Mouse (Mus musculus) myocyte (in vitro differentiated cells): ENCODE measurements at regions not wholly inside any gene's neighbourhood (a gene's known extent, or its start where the extent isn't known, plus 50 kb on each side); places are given as distances from the start of the nearest gene placed in this dataset.

Experiments used
- CEBPB ChIP-seq: IDR thresholded peaks from 2 replicates; pipeline ENCODE4 v1.6.1; 2011; ENCODE audit warnings: mild to moderate bottlenecking, moderate library complexity; ENCODE audit not compliant: poor library complexity, insufficient read depth, severe bottlenecking
- E2F4 ChIP-seq: IDR thresholded peaks from one replicate; pipeline ENCODE4 v1.6.1; 2011; ENCODE audit warnings: mild to moderate bottlenecking, control low read depth, moderate library complexity; ENCODE audit not compliant: insufficient read depth
- MAX ChIP-seq: IDR thresholded peaks from one replicate; pipeline ENCODE4 v1.6.1; 2011; ENCODE audit warnings: low read depth, mild to moderate bottlenecking, control low read depth
- MYOD1 ChIP-seq, 3 experiments: IDR thresholded peaks; one replicate each; pipeline ENCODE4 v1.6.1; 2011; ENCODE audit warnings: control low read depth in 2 of 3, low read depth in 2 of 3, mild to moderate bottlenecking in 2 of 3, moderate library complexity in 1 of 3; ENCODE audit not compliant: insufficient read length in 2 of 3, control insufficient read depth in 1 of 3
- MYOG ChIP-seq, 3 experiments: IDR thresholded peaks; one replicate each; pipeline ENCODE4 v1.6.1; 2011; ENCODE audit warnings: control low read depth in 2 of 3, low read depth in 2 of 3, mild to moderate bottlenecking in 2 of 3; ENCODE audit not compliant: insufficient read length in 2 of 3, control insufficient read depth in 1 of 3, insufficient read depth in 1 of 3
- POLR2A ChIP-seq: IDR thresholded peaks from one replicate; pipeline ENCODE4 v1.6.1; 2011; ENCODE audit warnings: low read depth, mild to moderate bottlenecking, control low read depth, moderate library complexity; ENCODE audit not compliant: insufficient read length
- SRF ChIP-seq: IDR thresholded peaks from one replicate; pipeline ENCODE4 v1.6.1; 2011; ENCODE audit warnings: low read depth; ENCODE audit not compliant: control insufficient read depth, insufficient read length
- TCF3 ChIP-seq: IDR thresholded peaks from one replicate; pipeline ENCODE4 v1.6.1; 2011; ENCODE audit warnings: low read depth, control low read depth; ENCODE audit not compliant: insufficient read length
- USF1 ChIP-seq: IDR thresholded peaks from one replicate; pipeline ENCODE4 v1.6.1; 2011; ENCODE audit warnings: low read depth, mild to moderate bottlenecking, control low read depth, moderate library complexity

- TF ChIP-seq POLR2A (no peak), SRF (no peak), USF1 (no peak), MAX (no peak), E2F4 (no peak), MYOG (IDR thresholded peaks at IDR 0.05; ENCODE audit: control insufficient read depth in 1 of 3, insufficient read depth in 1 of 3, insufficient read length in 2 of 3, low read depth in 2 of 3) (no peak), TCF3 (no peak), MYOD1 (IDR thresholded peaks at IDR 0.05; ENCODE audit: control insufficient read depth in 1 of 3, insufficient read length in 2 of 3, low read depth in 2 of 3) (no peak), CEBPB (no peak)
Observed at GRCm38 (mm10) chr13:44453131-44453530, 276.1 kb upstream of the Jarid2 start.
